Mouse (Mus musculus): ENCODE data around the gene Arf3. TPM values are rescaled to one million over a fixed set of nuclear protein-coding genes. Genes with fewer than 3 reads are reported as not detected.
A peak's percentile ranks its signal among the peaks of the same experiment; 100 is the strongest.
"Not testable (repeated sequence)": the region's sequence is repeated elsewhere in the genome, so short reads cannot be mapped to it uniquely, and the experiment has no call there.

Gene Arf3
- total RNA-seq, 2 experiments from 2014 or later, result 8.1 to 9.0 TPM

GRCm38 (mm10) chr15:98762201-98762621 is 803 bp downstream of the Arf3 start:
- peak; percentile 51 for DNase-seq (ENCODE audit: low spot score)

GRCm38 (mm10) chr15:98754125-98754524 is 8.9 kb downstream of the Arf3 start:
- no peak for DNase-seq (ENCODE audit: low spot score)

- no peak for DNase-seq (ENCODE audit: low spot score)
Measured at GRCm38 (mm10) chr15:98753021-98753423, 10.0 kb downstream of the Arf3 start.

GRCm38 (mm10) chr15:98749093-98749492 is 13.9 kb downstream of the Arf3 start:
- no peak for DNase-seq (ENCODE audit: low spot score)

GRCm38 (mm10) chr15:98747296-98747695 is 15.7 kb downstream of the Arf3 start:
- DNase-seq (ENCODE audit: low spot score), result no peak

- no peak for DNase-seq (ENCODE audit: low spot score)
Measured at GRCm38 (mm10) chr15:98746344-98746965, 16.6 kb downstream of the Arf3 start.

GRCm38 (mm10) chr15:98743863-98744262 is 19.2 kb downstream of the Arf3 start:
- DNase-seq (ENCODE audit: low spot score), result not testable (repeated sequence)

GRCm38 (mm10) chr15:98742766-98743428 is 20.1 kb downstream of the Arf3 start:
- DNase-seq (ENCODE audit: low spot score), result no peak

- DNase-seq (ENCODE audit: low spot score), result no peak
Measured at GRCm38 (mm10) chr15:98740219-98740618, 22.8 kb downstream of the Arf3 start.

GRCm38 (mm10) chr15:98738796-98739195 is 24.2 kb downstream of the Arf3 start:
- no peak for DNase-seq (ENCODE audit: low spot score)

GRCm38 (mm10) chr15:98737881-98738280 is 25.1 kb downstream of the Arf3 start:
- no peak for DNase-seq (ENCODE audit: low spot score)

GRCm38 (mm10) chr15:98736521-98736920 is 26.5 kb downstream of the Arf3 start:
- DNase-seq (ENCODE audit: low spot score), result no peak

GRCm38 (mm10) chr15:98733976-98734566 is 28.9 kb downstream of the Arf3 start:
- DNase-seq (ENCODE audit: low spot score), result no peak

GRCm38 (mm10) chr15:98733370-98733769 is 29.6 kb downstream of the Arf3 start:
- DNase-seq (ENCODE audit: low spot score), result no peak

- no peak for DNase-seq (ENCODE audit: low spot score)
Measured at GRCm38 (mm10) chr15:98732006-98732531, 30.9 kb downstream of the Arf3 start.

GRCm38 (mm10) chr15:98730790-98731189 is 32.2 kb downstream of the Arf3 start:
- DNase-seq (ENCODE audit: low spot score), result no peak

GRCm38 (mm10) chr15:98729791-98730545 is 33.0 kb downstream of the Arf3 start:
- DNase-seq (ENCODE audit: low spot score), result no peak

- DNase-seq (ENCODE audit: low spot score), result no peak
Measured at GRCm38 (mm10) chr15:98728366-98728765, 34.6 kb downstream of the Arf3 start.

- DNase-seq (ENCODE audit: low spot score), result peak; percentile 60
Measured at GRCm38 (mm10) chr15:98727443-98728321, 35.3 kb downstream of the Arf3 start, which contains the start of gene Fkbp11. Fkbp11 (minus strand) TSS chr15:98728198.

GRCm38 (mm10) chr15:98726746-98727145 is 36.3 kb downstream of the Arf3 start:
- no peak for DNase-seq (ENCODE audit: low spot score)

- no peak for DNase-seq (ENCODE audit: low spot score)
Measured at GRCm38 (mm10) chr15:98726079-98726478, 36.9 kb downstream of the Arf3 start.

Measured in gastrocnemius, adult 18-20 months (tissue).